Mouse (Mus musculus): ENCODE data around the gene Ppp1r27. TPM values are rescaled to one million over a fixed set of nuclear protein-coding genes. Genes with fewer than 3 reads are reported as not detected.
A peak's percentile ranks its signal among the peaks of the same experiment; 100 is the strongest.

Gene Ppp1r27
- polyA plus RNA-seq, 1 experiment from 2014 or later: not detected

GRCm38 (mm10) chr11:120554834-120555233 lies 3.9 kb upstream of the Ppp1r27 start:
- no peak for TF ChIP-seq CTCF (IDR thresholded peaks at IDR 0.05; ENCODE audit: low read depth)
- Histone ChIP-seq H3K27me3 (ENCODE audit: insufficient read depth, low read length) (no peaks in the 10 kb centered on the region), H3K9ac (no peak overlapping the region), H3K4me2 (no peak overlapping the region), H3K4me1 (ENCODE audit: insufficient read depth) (0 out of 2 replicates have a peak, but pooled peaks cover 7% of the 10 kb centered on the region), H3K4me3 (ENCODE audit: low read depth, low read length) (no peak overlapping the region), H3K27ac (ENCODE audit: low read depth) (no peak overlapping the region), H3K36me3 (ENCODE audit: insufficient read depth) (peaks cover 13% of the 10 kb centered on the region), H3K9me3 (ENCODE audit: low read depth, low read length) (no peaks in the 10 kb centered on the region)
- ATAC-seq (ENCODE audit: insufficient read depth) (no peak), DNase-seq (no peak)
- WGBS: 59% methylated on average over 7 of the region's 7 CpGs

DNA sequence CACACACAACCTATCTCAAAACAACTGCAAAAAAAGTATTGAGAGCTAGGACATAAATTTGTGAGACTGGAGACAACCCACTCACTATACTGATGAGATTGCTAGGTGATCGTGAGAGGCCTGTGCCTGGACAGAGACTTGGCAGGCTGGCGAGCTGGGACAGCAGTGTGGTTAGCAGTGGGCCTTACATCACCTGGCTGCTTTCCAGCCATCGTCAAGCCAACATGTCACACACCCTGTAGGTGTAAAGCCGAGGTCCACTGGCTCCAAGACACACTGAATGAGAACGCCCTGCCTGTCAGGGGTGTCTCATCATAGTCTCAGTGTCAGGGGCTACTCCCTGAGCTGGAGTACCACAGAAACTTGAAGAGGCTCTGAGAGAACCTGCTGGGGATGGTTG lies 1.8 kb upstream of the Ppp1r27 start:
- no peak overlapping the region for H3K27ac ChIP-seq (ENCODE audit: low read depth)
- no peak for TF ChIP-seq CTCF (IDR thresholded peaks at IDR 0.05; ENCODE audit: low read depth)
- H3K36me3 ChIP-seq (ENCODE audit: insufficient read depth): no peaks in the 10 kb centered on the region
- peaks cover 14% of the 10 kb centered on the region for H3K4me1 ChIP-seq (ENCODE audit: insufficient read depth)
- ATAC-seq (ENCODE audit: insufficient read depth) (no peak), DNase-seq (no peak)
- no peak overlapping the region for H3K9ac ChIP-seq
- H3K27me3 ChIP-seq (ENCODE audit: insufficient read depth, low read length): no peaks in the 10 kb centered on the region
- 66% methylated on average over 5 of the region's 5 CpGs for WGBS
- no peak overlapping the region for H3K4me3 ChIP-seq (ENCODE audit: low read depth, low read length)
- no peak overlapping the region for H3K4me2 ChIP-seq
- no peaks in the 10 kb centered on the region for H3K9me3 ChIP-seq (ENCODE audit: low read depth, low read length)

GRCm38 (mm10) chr11:120549986-120550809 lies 734 bp downstream of the Ppp1r27 start:
- peak overlapping the region; percentile 95 for H3K9ac ChIP-seq
- H3K27ac ChIP-seq (ENCODE audit: low read depth): peak overlapping the region; percentile 96; the same call in 1 of the 2 replicates
- H3K4me3 ChIP-seq (ENCODE audit: low read depth, low read length): peak overlapping the region; percentile 98
- H3K4me2 ChIP-seq: peak overlapping the region; percentile 96
- DNase-seq (no peak), ATAC-seq (ENCODE audit: insufficient read depth) (peak; percentile 22; the same call in 1 of the 2 replicates)
- no peaks in the 10 kb centered on the region for H3K9me3 ChIP-seq (ENCODE audit: low read depth, low read length)
- H3K27me3 ChIP-seq (ENCODE audit: insufficient read depth, low read length): no peaks in the 10 kb centered on the region
- WGBS: 59% methylated on average over 11 of the region's 11 CpGs
- peaks cover 14% of the 10 kb centered on the region for H3K4me1 ChIP-seq (ENCODE audit: insufficient read depth)
- no peak for TF ChIP-seq CTCF (IDR thresholded peaks at IDR 0.05; ENCODE audit: low read depth)
- peaks cover 12% of the 10 kb centered on the region; the same call in 1 of the 2 replicates for H3K36me3 ChIP-seq (ENCODE audit: insufficient read depth)

GRCm38 (mm10) chr11:120549168-120549945 lies 1.6 kb downstream of the Ppp1r27 start, which contains the start of gene Mcrip1:
Gene Mcrip1 (minus strand): TSS chr11:120549727.
- H3K9ac ChIP-seq: peak within 1 kb of the TSS; percentile 95
- WGBS: under 1% methylated on average over 73 of the region's 87 CpGs
- peak within 1 kb of the TSS; percentile 98 for H3K4me3 ChIP-seq (ENCODE audit: low read depth, low read length)
- TF ChIP-seq CTCF (IDR thresholded peaks at IDR 0.05; ENCODE audit: low read depth): no peak
- peak; percentile 96 for DNase-seq
- H3K36me3 ChIP-seq (ENCODE audit: insufficient read depth): peaks cover 19% of the 10 kb centered on the region
- H3K27me3 ChIP-seq (ENCODE audit: insufficient read depth, low read length): no peaks in the 10 kb centered on the region
- H3K4me2 ChIP-seq: peak within 1 kb of the TSS; percentile 96
- peaks cover 14% of the 10 kb centered on the region for H3K4me1 ChIP-seq (ENCODE audit: insufficient read depth)
- H3K9me3 ChIP-seq (ENCODE audit: low read depth, low read length): no peaks in the 10 kb centered on the region
- peak; percentile 85 for ATAC-seq (ENCODE audit: insufficient read depth)
- peak within 1 kb of the TSS; percentile 96 for H3K27ac ChIP-seq (ENCODE audit: low read depth)

DNA sequence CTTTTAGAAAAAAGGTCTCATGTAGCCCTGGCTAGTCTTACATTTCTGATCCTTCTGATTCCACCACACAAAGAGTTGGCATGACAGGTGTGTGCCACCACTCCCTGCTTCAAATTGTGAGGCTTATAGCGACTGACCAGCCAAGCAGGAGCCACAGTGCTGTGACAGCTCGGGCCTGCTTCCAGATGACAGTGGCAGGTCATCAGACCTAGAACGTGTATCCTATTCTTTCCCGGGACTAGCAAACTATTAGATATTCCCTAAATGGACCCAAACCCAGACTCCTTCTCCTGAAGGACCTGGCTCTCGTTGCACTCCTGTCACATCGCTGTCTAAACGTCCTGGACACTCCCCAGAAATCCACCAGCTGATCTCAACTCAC lies 2.2 kb downstream of the Ppp1r27 start:
- Histone ChIP-seq H3K4me2 (peak overlapping the region; percentile 96), H3K36me3 (ENCODE audit: insufficient read depth) (peaks cover 25% of the 10 kb centered on the region), H3K4me1 (ENCODE audit: insufficient read depth) (peaks cover 14% of the 10 kb centered on the region), H3K4me3 (ENCODE audit: low read depth, low read length) (peak overlapping the region; percentile 98), H3K9ac (peak overlapping the region; percentile 95), H3K27me3 (ENCODE audit: insufficient read depth, low read length) (no peaks in the 10 kb centered on the region), H3K27ac (ENCODE audit: low read depth) (peak overlapping the region; percentile 96), H3K9me3 (ENCODE audit: low read depth, low read length) (no peaks in the 10 kb centered on the region)
- no peak for TF ChIP-seq CTCF (IDR thresholded peaks at IDR 0.05; ENCODE audit: low read depth)
- ATAC-seq (ENCODE audit: insufficient read depth): no peak
- 16% methylated on average over 7 of the region's 7 CpGs for WGBS
- DNase-seq: no peak

- no peaks in the 10 kb centered on the region for H3K27me3 ChIP-seq (ENCODE audit: insufficient read depth, low read length)
- H3K36me3 ChIP-seq (ENCODE audit: insufficient read depth): peaks cover 31% of the 10 kb centered on the region
- no peaks in the 10 kb centered on the region for H3K9me3 ChIP-seq (ENCODE audit: low read depth, low read length)
- peak overlapping the region; percentile 98 for H3K4me3 ChIP-seq (ENCODE audit: low read depth, low read length)
- H3K4me2 ChIP-seq: peak overlapping the region; percentile 96
- no peak overlapping the region for H3K27ac ChIP-seq (ENCODE audit: low read depth)
- TF ChIP-seq CTCF (IDR thresholded peaks at IDR 0.05; ENCODE audit: low read depth): no peak
- peaks cover 14% of the 10 kb centered on the region for H3K4me1 ChIP-seq (ENCODE audit: insufficient read depth)
- peak overlapping the region; percentile 95 for H3K9ac ChIP-seq
- DNase-seq: no peak
- 79% methylated on average over 3 of the region's 3 CpGs for WGBS
- ATAC-seq (ENCODE audit: insufficient read depth): no peak
Measured at GRCm38 (mm10) chr11:120548214-120548613, 2.7 kb downstream of the Ppp1r27 start.

DNA sequence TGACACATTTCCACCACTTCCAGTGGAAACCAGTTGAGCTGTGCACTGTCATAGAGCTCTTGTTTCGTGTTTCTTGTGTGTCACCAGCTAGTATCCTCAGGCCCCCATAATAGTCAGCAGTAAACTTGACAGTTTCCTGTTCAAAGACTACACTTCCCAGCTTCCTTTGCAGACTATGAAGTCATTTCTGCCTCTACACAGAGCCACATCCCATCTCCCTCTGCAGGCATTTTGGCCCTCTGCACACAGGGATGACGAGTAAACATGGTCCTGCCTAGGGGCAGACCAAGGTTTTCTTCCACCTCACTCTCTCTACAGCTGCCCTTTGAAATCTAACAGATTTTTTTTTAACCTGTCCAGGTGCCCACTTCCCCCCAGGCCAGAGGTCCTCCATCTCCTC lies 3.5 kb downstream of the Ppp1r27 start:
- no peak overlapping the region for H3K4me3 ChIP-seq (ENCODE audit: low read depth, low read length)
- peak; percentile 21; the same call in 1 of the 2 replicates for TF ChIP-seq CTCF (IDR thresholded peaks at IDR 0.05; ENCODE audit: low read depth)
- H3K9ac ChIP-seq: no peak overlapping the region; the same call in 1 of the 2 replicates
- no peak overlapping the region for H3K27ac ChIP-seq (ENCODE audit: low read depth)
- DNase-seq (peak; percentile 35), ATAC-seq (ENCODE audit: insufficient read depth) (no peak)
- 58% methylated on average over 2 of the region's 2 CpGs for WGBS
- no peaks in the 10 kb centered on the region for H3K27me3 ChIP-seq (ENCODE audit: insufficient read depth, low read length)
- H3K9me3 ChIP-seq (ENCODE audit: low read depth, low read length): no peaks in the 10 kb centered on the region
- no peak overlapping the region for H3K4me2 ChIP-seq
- H3K4me1 ChIP-seq (ENCODE audit: insufficient read depth): peaks cover 14% of the 10 kb centered on the region
- H3K36me3 ChIP-seq (ENCODE audit: insufficient read depth): peaks cover 38% of the 10 kb centered on the region
